Mouse (Mus musculus): ENCODE measurements around the gene 4930402F06Rik. TPM values are rescaled to one million over a fixed set of nuclear protein-coding genes. Genes with fewer than 3 reads are reported as not detected.

Gene 4930402F06Rik
- polyA plus RNA-seq, 1 experiment from 2014 or later = not detected

DNA sequence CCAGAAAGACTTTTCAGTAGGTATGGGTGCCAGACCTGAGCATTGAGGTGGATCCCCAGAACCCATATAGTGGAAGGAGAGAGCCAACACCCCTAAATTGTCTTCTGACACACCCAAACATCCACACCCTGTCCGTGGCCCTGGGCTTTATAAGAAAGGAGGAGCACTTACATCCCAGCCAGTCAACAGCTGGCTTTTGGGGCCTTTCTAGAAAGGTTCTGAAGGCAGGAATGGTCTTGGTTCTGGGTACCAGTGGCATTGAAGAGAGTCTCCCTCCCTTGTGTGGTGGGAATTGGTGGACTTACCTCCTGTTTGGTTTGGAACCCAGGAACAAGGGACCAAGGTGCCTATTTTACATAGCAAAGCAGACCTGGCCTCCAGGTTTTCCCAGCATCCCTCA, 9.6 kb upstream of the 4930402F06Rik start:
- DNase-seq (ENCODE audit: low spot score) = no peak
- H3K9ac ChIP-seq (ENCODE audit: low read depth, low read length) = no peak overlapping the region
- no peaks in the 10 kb centered on the region for H3K9me3 ChIP-seq (replicated peaks; ENCODE audit: low read length)
- peaks cover under 1% of the 10 kb centered on the region; the same call in 1 of the 2 replicates for H3K36me3 ChIP-seq (ENCODE audit: insufficient read depth, low read length)
- H3K27me3 ChIP-seq (ENCODE audit: insufficient read depth, low read length) = no peaks in the 10 kb centered on the region
- WGBS = 82% methylated on average over 1 of the region's 1 CpGs
- H3K27ac ChIP-seq = no peak overlapping the region
- H3K4me1 ChIP-seq (replicated peaks; ENCODE audit: insufficient read depth, low read length) = no peaks in the 10 kb centered on the region
- no peak overlapping the region for H3K4me3 ChIP-seq (replicated peaks; ENCODE audit: low read depth, low read length)
- ATAC-seq (replicated peaks; ENCODE audit: low FRiP score, low read depth) = no peak
- no peak overlapping the region for H3K4me2 ChIP-seq (ENCODE audit: low read length)
- no peak for TF ChIP-seq CTCF (IDR thresholded peaks at IDR 0.05; ENCODE audit: low read depth)

GRCm38 (mm10) chr2:35402391-35402790, 5.4 kb upstream of the 4930402F06Rik start:
- no peak for ATAC-seq (replicated peaks; ENCODE audit: low FRiP score, low read depth)
- no peak for TF ChIP-seq CTCF (IDR thresholded peaks at IDR 0.05; ENCODE audit: low read depth)
- no peaks in the 10 kb centered on the region for H3K27me3 ChIP-seq (ENCODE audit: insufficient read depth, low read length)
- peaks cover 6% of the 10 kb centered on the region; the same call in 1 of the 2 replicates for H3K36me3 ChIP-seq (ENCODE audit: insufficient read depth, low read length)
- H3K4me1 ChIP-seq (replicated peaks; ENCODE audit: insufficient read depth, low read length) = no peaks in the 10 kb centered on the region
- H3K4me3 ChIP-seq (replicated peaks; ENCODE audit: low read depth, low read length) = no peak overlapping the region
- DNase-seq (ENCODE audit: low spot score) = no peak
- WGBS = 92% methylated on average over 16 of the region's 16 CpGs
- H3K9me3 ChIP-seq (replicated peaks; ENCODE audit: low read length) = no peaks in the 10 kb centered on the region
- H3K27ac ChIP-seq = no peak overlapping the region
- no peak overlapping the region for H3K9ac ChIP-seq (ENCODE audit: low read depth, low read length)
- H3K4me2 ChIP-seq (ENCODE audit: low read length) = no peak overlapping the region

GRCm38 (mm10) chr2:35400739-35401138, 3.8 kb upstream of the 4930402F06Rik start:
- DNase-seq (ENCODE audit: low spot score) (no peak), ATAC-seq (replicated peaks; ENCODE audit: low FRiP score, low read depth) (0 out of 2 replicates have a peak, but pooled peaks have one; percentile 40)
- Histone ChIP-seq H3K4me1 (replicated peaks; ENCODE audit: insufficient read depth, low read length) (no peaks in the 10 kb centered on the region), H3K9ac (ENCODE audit: low read depth, low read length) (no peak overlapping the region), H3K9me3 (replicated peaks; ENCODE audit: low read length) (no peaks in the 10 kb centered on the region), H3K4me2 (ENCODE audit: low read length) (no peak overlapping the region), H3K4me3 (replicated peaks; ENCODE audit: low read depth, low read length) (no peak overlapping the region), H3K36me3 (ENCODE audit: insufficient read depth, low read length) (peaks cover 6% of the 10 kb centered on the region; the same call in 1 of the 2 replicates), H3K27me3 (ENCODE audit: insufficient read depth, low read length) (no peaks in the 10 kb centered on the region), H3K27ac (no peak overlapping the region)
- TF ChIP-seq CTCF (IDR thresholded peaks at IDR 0.05; ENCODE audit: low read depth) = no peak
- 91% methylated on average over 7 of the region's 7 CpGs for WGBS

- Histone ChIP-seq H3K4me2 (ENCODE audit: low read length) (no peak overlapping the region), H3K4me3 (replicated peaks; ENCODE audit: low read depth, low read length) (no peak overlapping the region), H3K4me1 (replicated peaks; ENCODE audit: insufficient read depth, low read length) (no peaks in the 10 kb centered on the region), H3K27me3 (ENCODE audit: insufficient read depth, low read length) (no peaks in the 10 kb centered on the region), H3K27ac (no peak overlapping the region), H3K9me3 (replicated peaks; ENCODE audit: low read length) (no peaks in the 10 kb centered on the region), H3K36me3 (ENCODE audit: insufficient read depth, low read length) (peaks cover 6% of the 10 kb centered on the region; the same call in 1 of the 2 replicates), H3K9ac (ENCODE audit: low read depth, low read length) (no peak overlapping the region)
- ATAC-seq (replicated peaks; ENCODE audit: low FRiP score, low read depth) (no peak; the same call in 1 of the 2 replicates), DNase-seq (ENCODE audit: low spot score) (no peak)
- TF ChIP-seq CTCF (IDR thresholded peaks at IDR 0.05; ENCODE audit: low read depth) = no peak
- 65% methylated on average over 6 of the region's 6 CpGs for WGBS
These were observed 1.3 kb upstream of the 4930402F06Rik start for GRCm38 (mm10) chr2:35398184-35398828.

GRCm38 (mm10) chr2:35397590-35398173, 707 bp upstream of the 4930402F06Rik start:
- 45% methylated on average over 11 of the region's 11 CpGs for WGBS
- Histone ChIP-seq H3K36me3 (ENCODE audit: insufficient read depth, low read length) (peaks cover 6% of the 10 kb centered on the region; the same call in 1 of the 2 replicates), H3K9me3 (replicated peaks; ENCODE audit: low read length) (no peaks in the 10 kb centered on the region), H3K27me3 (ENCODE audit: insufficient read depth, low read length) (no peaks in the 10 kb centered on the region), H3K27ac (no peak overlapping the region), H3K4me1 (replicated peaks; ENCODE audit: insufficient read depth, low read length) (no peaks in the 10 kb centered on the region), H3K4me3 (replicated peaks; ENCODE audit: low read depth, low read length) (no peak overlapping the region), H3K9ac (ENCODE audit: low read depth, low read length) (no peak overlapping the region), H3K4me2 (ENCODE audit: low read length) (no peak overlapping the region)
- ATAC-seq (replicated peaks; ENCODE audit: low FRiP score, low read depth) = no peak
- peak; percentile 92 for DNase-seq (ENCODE audit: low spot score)
- TF ChIP-seq CTCF (IDR thresholded peaks at IDR 0.05; ENCODE audit: low read depth) = peak; percentile 90

- no peaks in the 10 kb centered on the region for H3K27me3 ChIP-seq (ENCODE audit: insufficient read depth, low read length)
- ATAC-seq (replicated peaks; ENCODE audit: low FRiP score, low read depth) (no peak), DNase-seq (ENCODE audit: low spot score) (no peak)
- no peak overlapping the region for H3K9ac ChIP-seq (ENCODE audit: low read depth, low read length)
- TF ChIP-seq CTCF (IDR thresholded peaks at IDR 0.05; ENCODE audit: low read depth) = no peak
- H3K9me3 ChIP-seq (replicated peaks; ENCODE audit: low read length) = peaks cover 5% of the 10 kb centered on the region; the same call in 1 of the 2 replicates
- H3K36me3 ChIP-seq (ENCODE audit: insufficient read depth, low read length) = no peaks in the 10 kb centered on the region
- WGBS = 38% methylated on average over 9 of the region's 9 CpGs
- H3K4me2 ChIP-seq (ENCODE audit: low read length) = no peak overlapping the region
- H3K27ac ChIP-seq = no peak overlapping the region
- no peak overlapping the region for H3K4me3 ChIP-seq (replicated peaks; ENCODE audit: low read depth, low read length)
- no peaks in the 10 kb centered on the region for H3K4me1 ChIP-seq (replicated peaks; ENCODE audit: insufficient read depth, low read length)
These were observed 11.5 kb downstream of the 4930402F06Rik start for GRCm38 (mm10) chr2:35385441-35385871.
